Mouse (Mus musculus): ENCODE data around the gene Mesp2. TPM values are rescaled to one million over a fixed set of nuclear protein-coding genes. Genes with fewer than 3 reads are reported as not detected.

Gene Mesp2
- polyA plus RNA-seq, 1 experiment from 2014 or later, result 0.07 TPM

Other genes with a start within 250 kb of the Mesp2 start
- gene Rhcg, start 193.1 kb upstream of the Mesp2 start, polyA plus RNA-seq (2015; fragmentation: Nextera tagmentation; extraction: Ambion mirVana), result 0.15 and 0.18 TPM in 2 replicates
- gene Ticrr, start 150.5 kb upstream of the Mesp2 start, polyA plus RNA-seq (2015; fragmentation: Nextera tagmentation; extraction: Ambion mirVana), result 4.7 and 5.5 TPM in 2 replicates
- gene Kif7, start 95.0 kb upstream of the Mesp2 start, polyA plus RNA-seq (2015; fragmentation: Nextera tagmentation; extraction: Ambion mirVana), result 0.19 and 0.22 TPM in 2 replicates
- gene Plin1, start 77.8 kb upstream of the Mesp2 start, polyA plus RNA-seq (2015; fragmentation: Nextera tagmentation; extraction: Ambion mirVana), result not detected in 2 replicates
- 4.5 and 4.9 TPM in 2 replicates for gene Pex11a, start 67.6 kb upstream of the Mesp2 start, polyA plus RNA-seq (2015; fragmentation: Nextera tagmentation; extraction: Ambion mirVana)
- 0.07 and 0.09 TPM in 2 replicates for gene Wdr93, start 67.6 kb upstream of the Mesp2 start, polyA plus RNA-seq (2015; fragmentation: Nextera tagmentation; extraction: Ambion mirVana)
- gene Mesp1, start 16.9 kb upstream of the Mesp2 start, polyA plus RNA-seq (2015; fragmentation: Nextera tagmentation; extraction: Ambion mirVana), result 0.09 TPM in 1 of 2 replicates, not detected in the other
- gene Anpep, start 50.3 kb downstream of the Mesp2 start, polyA plus RNA-seq (2015; fragmentation: Nextera tagmentation; extraction: Ambion mirVana), result 16.8 and 26.6 TPM in 2 replicates
- 9.1 and 9.8 TPM in 2 replicates for gene Ap3s2, start 109.9 kb downstream of the Mesp2 start, polyA plus RNA-seq (2015; fragmentation: Nextera tagmentation; extraction: Ambion mirVana)
- gene Arpin, start 124.6 kb downstream of the Mesp2 start, polyA plus RNA-seq (2015; fragmentation: Nextera tagmentation; extraction: Ambion mirVana), result 3.1 and 3.2 TPM in 2 replicates
- 6.8 and 7.4 TPM in 2 replicates for gene Zfp710, start 214.1 kb downstream of the Mesp2 start, polyA plus RNA-seq (2015; fragmentation: Nextera tagmentation; extraction: Ambion mirVana)

Data from liver, embryonic 16.5 days (tissue).